Mouse (Mus musculus): ENCODE measurements around the gene Ccdc162.

DNA sequence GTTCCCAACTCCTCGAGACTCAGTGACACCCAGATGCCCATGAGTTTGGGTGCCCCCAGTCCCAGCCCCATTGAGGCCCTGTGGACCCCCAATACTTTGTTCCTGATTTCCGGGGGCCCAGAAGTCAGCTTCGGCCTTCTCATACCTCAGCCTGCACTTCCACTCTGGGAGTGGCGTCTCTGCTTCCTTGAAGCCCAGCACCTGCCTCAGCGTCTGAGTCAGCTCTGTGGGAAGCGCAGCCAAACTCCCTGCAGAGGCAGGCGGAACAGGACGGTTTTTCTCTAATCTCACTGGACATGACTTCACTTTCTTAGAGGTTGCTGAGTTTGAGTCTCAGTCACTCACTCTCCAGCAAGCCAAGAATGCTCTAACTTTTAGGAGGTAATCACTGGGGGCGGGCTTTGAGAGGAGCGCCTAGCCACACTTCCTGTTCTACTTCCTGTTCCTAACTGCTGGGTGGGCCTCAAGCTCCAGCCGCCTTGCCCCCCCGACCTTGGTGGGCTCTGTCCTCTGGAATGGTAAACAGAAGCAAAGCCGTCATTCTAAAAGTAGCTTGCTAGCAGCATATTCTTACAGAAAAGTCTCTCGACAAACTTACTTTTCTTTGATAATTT is 35.5 kb upstream of the Ccdc162 start:
- TF ChIP-seq ZNF384 (IDR thresholded peaks at IDR 0.05; ENCODE audit: low read depth, low read length), result no peak
- no peak for TF ChIP-seq MAFK (IDR thresholded peaks at IDR 0.05; ENCODE audit: insufficient read depth, low read depth, low read length)
- no peak for TF ChIP-seq CHD2 (IDR thresholded peaks at IDR 0.05; ENCODE audit: low read depth, low read length)
- no peak for TF ChIP-seq HCFC1 (IDR thresholded peaks at IDR 0.05; ENCODE audit: borderline replicate concordance, insufficient read depth, low read length)

Data from ES-E14 (cell line).